Mouse (Mus musculus): Measurements from ENCODE around the gene Crb1. TPM values are rescaled to one million over a fixed set of nuclear protein-coding genes. Genes with fewer than 3 reads are reported as not detected.
"Not testable (repeated sequence)": the region's sequence is repeated elsewhere in the genome, so short reads cannot be mapped to it uniquely, and the experiment has no call there.

Gene Crb1
- polyA plus RNA-seq, 1 experiment from 2014 or later, result 0.10 TPM

- no peaks in the 10 kb centered on the region for H3K9me3 ChIP-seq
- H3K27me3 ChIP-seq (replicated peaks), result no peaks in the 10 kb centered on the region
- H3K9ac ChIP-seq, result no peak overlapping the region
- no peaks in the 10 kb centered on the region for H3K36me3 ChIP-seq
- 26% methylated on average over 6 of the region's 6 CpGs for WGBS
- no peak for ATAC-seq
- no peaks in the 10 kb centered on the region for H3K4me1 ChIP-seq (replicated peaks)
- H3K27ac ChIP-seq, result no peak overlapping the region
- H3K4me3 ChIP-seq (replicated peaks), result no peak overlapping the region
- no peak overlapping the region for H3K4me2 ChIP-seq (replicated peaks)
These were observed 57.1 kb downstream of the Crb1 start for GRCm38 (mm10) chr1:139319798-139320197.

GRCm38 (mm10) chr1:139314297-139314874 is 62.5 kb downstream of the Crb1 start:
- WGBS, result 85% methylated on average over 4 of the region's 4 CpGs
- H3K4me3 ChIP-seq (replicated peaks), result no peak overlapping the region
- H3K9ac ChIP-seq, result no peak overlapping the region
- H3K27me3 ChIP-seq (replicated peaks), result no peaks in the 10 kb centered on the region
- H3K4me2 ChIP-seq (replicated peaks), result no peak overlapping the region
- no peak for ATAC-seq
- H3K4me1 ChIP-seq (replicated peaks), result no peaks in the 10 kb centered on the region
- no peaks in the 10 kb centered on the region for H3K36me3 ChIP-seq
- H3K27ac ChIP-seq, result no peak overlapping the region
- H3K9me3 ChIP-seq, result no peaks in the 10 kb centered on the region

GRCm38 (mm10) chr1:139308915-139309314 is 68.0 kb downstream of the Crb1 start:
- no peak for ATAC-seq
- no peaks in the 10 kb centered on the region for H3K27me3 ChIP-seq (replicated peaks)
- H3K9me3 ChIP-seq, result no peaks in the 10 kb centered on the region
- no peaks in the 10 kb centered on the region for H3K4me1 ChIP-seq (replicated peaks)
- H3K9ac ChIP-seq, result no peak overlapping the region
- H3K4me3 ChIP-seq (replicated peaks), result no peak overlapping the region
- no peak overlapping the region for H3K4me2 ChIP-seq (replicated peaks)
- no peaks in the 10 kb centered on the region for H3K36me3 ChIP-seq
- WGBS, result 68% methylated on average over 4 of the region's 4 CpGs
- H3K27ac ChIP-seq, result no peak overlapping the region

- H3K4me1 ChIP-seq (replicated peaks); H3K9ac ChIP-seq; H3K4me3 ChIP-seq (replicated peaks); H3K4me2 ChIP-seq (replicated peaks); H3K36me3 ChIP-seq; ATAC-seq; H3K27ac ChIP-seq; H3K9me3 ChIP-seq; H3K27me3 ChIP-seq (replicated peaks): not testable (repeated sequence)
These were observed 74.4 kb downstream of the Crb1 start for GRCm38 (mm10) chr1:139302519-139302918.

GRCm38 (mm10) chr1:139301830-139302229 is 75.1 kb downstream of the Crb1 start:
- Histone ChIP-seq H3K4me2 (replicated peaks) (no peak overlapping the region), H3K27me3 (replicated peaks) (no peaks in the 10 kb centered on the region), H3K9me3 (no peaks in the 10 kb centered on the region), H3K4me3 (replicated peaks) (no peak overlapping the region), H3K27ac (no peak overlapping the region), H3K9ac (no peak overlapping the region), H3K36me3 (no peaks in the 10 kb centered on the region), H3K4me1 (replicated peaks) (no peaks in the 10 kb centered on the region)
- ATAC-seq, result no peak
- 88% methylated on average over 5 of the region's 5 CpGs for WGBS

GRCm38 (mm10) chr1:139292023-139292422 is 84.9 kb downstream of the Crb1 start:
- Histone ChIP-seq H3K4me2 (replicated peaks) (no peak overlapping the region), H3K27me3 (replicated peaks) (no peaks in the 10 kb centered on the region), H3K4me3 (replicated peaks) (no peak overlapping the region), H3K27ac (no peak overlapping the region), H3K4me1 (replicated peaks) (no peaks in the 10 kb centered on the region), H3K9ac (no peak overlapping the region), H3K9me3 (no peaks in the 10 kb centered on the region), H3K36me3 (no peaks in the 10 kb centered on the region)
- WGBS, result 79% methylated on average over 4 of the region's 4 CpGs
- no peak for ATAC-seq

GRCm38 (mm10) chr1:139291593-139291992 is 85.3 kb downstream of the Crb1 start:
- Histone ChIP-seq H3K4me3 (replicated peaks) (no peak overlapping the region), H3K36me3 (no peaks in the 10 kb centered on the region), H3K4me1 (replicated peaks) (no peaks in the 10 kb centered on the region), H3K27me3 (replicated peaks) (no peaks in the 10 kb centered on the region), H3K9ac (no peak overlapping the region), H3K4me2 (replicated peaks) (no peak overlapping the region), H3K27ac (no peak overlapping the region), H3K9me3 (no peaks in the 10 kb centered on the region)
- 69% methylated on average over 1 of the region's 1 CpGs for WGBS
- ATAC-seq, result no peak

GRCm38 (mm10) chr1:139276619-139277320 is 100.1 kb downstream of the Crb1 start:
- Histone ChIP-seq H3K4me3 (replicated peaks) (no peak overlapping the region), H3K36me3 (no peaks in the 10 kb centered on the region), H3K27ac (no peak overlapping the region), H3K9me3 (no peaks in the 10 kb centered on the region), H3K9ac (no peak overlapping the region), H3K27me3 (replicated peaks) (no peaks in the 10 kb centered on the region), H3K4me1 (replicated peaks) (no peaks in the 10 kb centered on the region), H3K4me2 (replicated peaks) (no peak overlapping the region)
- WGBS, result 82% methylated on average over 4 of the region's 4 CpGs
- no peak for ATAC-seq

GRCm38 (mm10) chr1:139267844-139268243 is 109.1 kb downstream of the Crb1 start:
- Histone ChIP-seq H3K4me1 (replicated peaks) (no peaks in the 10 kb centered on the region), H3K27ac (no peak overlapping the region), H3K4me2 (replicated peaks) (no peak overlapping the region), H3K9me3 (no peaks in the 10 kb centered on the region), H3K36me3 (no peaks in the 10 kb centered on the region), H3K27me3 (replicated peaks) (no peaks in the 10 kb centered on the region), H3K9ac (no peak overlapping the region), H3K4me3 (replicated peaks) (no peak overlapping the region)
- ATAC-seq, result peak; percentile 39; the same call in 1 of the 2 replicates
- WGBS, result 20% methylated on average over 6 of the region's 6 CpGs

GRCm38 (mm10) chr1:139264245-139264644 is 112.7 kb downstream of the Crb1 start:
- 90% methylated on average over 1 of the region's 1 CpGs for WGBS

GRCm38 (mm10) chr1:139263158-139263557 is 113.7 kb downstream of the Crb1 start:
- 38% methylated on average over 1 of the region's 1 CpGs for WGBS

More at GRCm38 (mm10) chr1:139264245-139264644, 112.7 kb downstream of the Crb1 start:
- Histone ChIP-seq H3K27me3 (replicated peaks) (no peaks in the 10 kb centered on the region), H3K36me3 (no peaks in the 10 kb centered on the region), H3K9ac (no peak overlapping the region), H3K4me2 (replicated peaks) (no peak overlapping the region), H3K27ac (no peak overlapping the region), H3K4me1 (replicated peaks) (no peaks in the 10 kb centered on the region), H3K4me3 (replicated peaks) (no peak overlapping the region), H3K9me3 (no peaks in the 10 kb centered on the region)
- ATAC-seq, result no peak

GRCm38 (mm10) chr1:139255581-139255980 is 121.3 kb downstream of the Crb1 start:
- no peak for ATAC-seq
- 64% methylated on average over 7 of the region's 7 CpGs for WGBS

More at GRCm38 (mm10) chr1:139263158-139263557, 113.7 kb downstream of the Crb1 start:
- Histone ChIP-seq H3K4me3 (replicated peaks) (no peak overlapping the region), H3K27ac (no peak overlapping the region), H3K4me2 (replicated peaks) (no peak overlapping the region), H3K9me3 (no peaks in the 10 kb centered on the region), H3K4me1 (replicated peaks) (no peaks in the 10 kb centered on the region), H3K9ac (no peak overlapping the region), H3K27me3 (replicated peaks) (no peaks in the 10 kb centered on the region), H3K36me3 (no peaks in the 10 kb centered on the region)
- no peak for ATAC-seq

GRCm38 (mm10) chr1:139252041-139252440 is 124.9 kb downstream of the Crb1 start:
- H3K4me1 ChIP-seq (replicated peaks), result no peaks in the 10 kb centered on the region
- H3K4me3 ChIP-seq (replicated peaks), result no peak overlapping the region
- ATAC-seq, result no peak
- no peaks in the 10 kb centered on the region for H3K36me3 ChIP-seq
- H3K27me3 ChIP-seq (replicated peaks), result no peaks in the 10 kb centered on the region
- no peak overlapping the region for H3K4me2 ChIP-seq (replicated peaks)
- H3K9me3 ChIP-seq, result no peaks in the 10 kb centered on the region
- no peak overlapping the region for H3K9ac ChIP-seq
- H3K27ac ChIP-seq, result no peak overlapping the region
- 63% methylated on average over 3 of the region's 3 CpGs for WGBS

More at GRCm38 (mm10) chr1:139255581-139255980, 121.3 kb downstream of the Crb1 start:
- Histone ChIP-seq H3K4me1 (replicated peaks) (no peaks in the 10 kb centered on the region), H3K9me3 (no peaks in the 10 kb centered on the region), H3K27ac (no peak overlapping the region), H3K27me3 (replicated peaks) (no peaks in the 10 kb centered on the region), H3K36me3 (no peaks in the 10 kb centered on the region), H3K4me2 (replicated peaks) (no peak overlapping the region), H3K9ac (no peak overlapping the region), H3K4me3 (replicated peaks) (no peak overlapping the region)
